Mouse (Mus musculus): ENCODE measurements around the gene Egfr.

- TF ChIP-seq GATA1 (IDR thresholded peaks at IDR 0.05; ENCODE audit: low read length) (no peak), TAL1 (IDR thresholded peaks at IDR 0.05; ENCODE audit: low read length) (no peak)
These were observed 7.9 kb downstream of the Egfr start for GRCm38 (mm10) chr11:16759930-16760329.

All from erythroblast, embryonic 14.5 days (primary cell).